Mouse (Mus musculus) olfactory bulb, adult 2 months (tissue): ENCODE data around the gene Cnih1. TPM values are rescaled to one million over a fixed set of nuclear protein-coding genes. Genes with fewer than 3 reads are reported as not detected.
A peak's percentile ranks its signal among the peaks of the same experiment; 100 is the strongest.
"Not testable (repeated sequence)": the region's sequence is repeated elsewhere in the genome, so short reads cannot be mapped to it uniquely, and the experiment has no call there.

ENCODE experiments used
- H3K27ac ChIP-seq: fragments of 200-500 bp; 2 replicates; pipeline ENCODE4 v1.5.1; 2012; ENCODE audit warnings: low read depth, low read length; ENCODE audit not compliant: insufficient read depth
- H3K4me1 ChIP-seq: fragments of 200-500 bp; 2 replicates; pipeline ENCODE4 v1.6.1; 2012; ENCODE audit warnings: low read length; ENCODE audit not compliant: control insufficient read depth, insufficient read depth
- H3K4me3 ChIP-seq: fragments of 200-500 bp; 2 replicates; pipeline ENCODE4 v1.5.1; 2012; ENCODE audit warnings: mild to moderate bottlenecking, low read depth, low read length, moderate library complexity; ENCODE audit not compliant: insufficient read depth
- CTCF ChIP-seq: fragments of 200-500 bp; IDR thresholded peaks from 2 replicates; pipeline ENCODE4 v1.5.1; 2012; ENCODE audit warnings: low read depth, mild to moderate bottlenecking, low read length, moderate library complexity; ENCODE audit not compliant: insufficient read depth
- POLR2A ChIP-seq: fragments of 200-500 bp; IDR thresholded peaks from 2 replicates; pipeline ENCODE4 v1.6.1; 2012; ENCODE audit warnings: mild to moderate bottlenecking, low read depth, low read length, moderate library complexity; ENCODE audit not compliant: insufficient read depth
- WGBS: fragments of 180-500 bp; shearing (Covaris S2); methylation state at CpG from one replicate; pipeline ENCODE4 v1.1.7; 2018; 5-methylcytosine and 5-hydroxymethylcytosine counted together
- polyA plus RNA-seq: library from polyadenylated mRNA; stranded (reverse); fragments of >200 nt; gene quantifications from 2 replicates; pipeline ENCODE4 v1.2.4, GENCODE M21; 2012; ENCODE audit warnings: low replicate concordance; ENCODE audit not compliant: missing spikeins, insufficient read depth, insufficient read length

Gene Cnih1
- polyA plus RNA-seq, 1 experiment: not detected

DNA sequence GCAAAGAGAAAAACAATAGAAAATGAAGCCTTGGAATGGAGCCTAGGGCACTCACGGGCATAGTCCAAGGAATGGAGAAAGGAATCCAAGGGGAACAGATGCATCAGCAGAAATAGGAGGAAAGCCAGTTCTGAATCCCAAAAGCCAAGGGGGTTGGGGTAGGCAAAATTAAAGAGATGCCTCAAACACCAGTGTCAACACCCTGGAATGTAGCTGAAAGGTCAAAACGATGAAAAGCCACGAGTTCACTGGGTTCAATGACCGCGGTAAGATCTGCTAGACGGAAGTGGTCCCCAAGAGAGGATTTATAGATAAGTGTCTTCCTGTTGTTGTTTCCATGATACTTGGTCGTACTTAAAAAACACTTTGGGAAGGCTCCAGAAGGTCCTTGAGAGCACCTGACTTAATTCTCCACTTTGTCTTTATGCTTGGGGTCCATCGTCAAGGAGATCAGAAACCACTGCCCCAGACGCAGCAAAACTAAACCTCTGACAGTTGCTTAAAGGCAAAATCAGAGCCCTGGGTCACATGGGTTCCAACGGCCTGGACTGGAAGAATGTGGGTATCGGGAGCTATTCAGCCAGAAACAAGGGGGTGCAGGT, 33.2 kb upstream of the Cnih1 start:
- WGBS: under 1% methylated on average over 11 of the region's 11 CpGs
- peaks cover 3% of the 10 kb centered on the region; the same call in 1 of the 2 replicates for H3K4me1 ChIP-seq
- peak overlapping the region; percentile 70 for H3K4me3 ChIP-seq
- peak overlapping the region; percentile 47 for H3K27ac ChIP-seq
- no peak for TF ChIP-seq CTCF
- TF ChIP-seq POLR2A: no peak

DNA sequence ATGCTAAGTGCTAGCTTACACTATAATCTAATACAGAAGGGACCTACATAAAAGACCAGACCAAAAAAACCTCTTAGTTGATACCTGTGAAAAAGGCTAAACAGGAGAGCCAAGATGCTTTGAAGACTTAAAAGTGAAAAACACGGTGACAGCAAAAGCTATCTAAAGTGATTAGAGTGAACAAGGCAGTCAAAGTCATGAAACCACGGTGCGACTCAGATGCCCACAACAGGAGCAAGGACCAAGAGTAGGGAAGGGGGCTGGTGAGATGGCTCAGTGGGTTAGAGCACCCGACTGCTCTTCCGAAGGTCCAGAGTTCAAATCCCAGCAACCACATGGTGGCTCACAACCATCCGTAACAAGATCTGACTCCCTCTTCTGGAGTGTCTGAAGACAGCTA, 31.8 kb upstream of the Cnih1 start:
- 92% methylated on average over 6 of the region's 6 CpGs for WGBS
- not testable (repeated sequence) for H3K4me1 ChIP-seq, H3K4me3 ChIP-seq, H3K27ac ChIP-seq

- TF ChIP-seq CTCF (no peak), POLR2A (no peak)
- Histone ChIP-seq H3K4me3 (no peak overlapping the region), H3K27ac (no peak overlapping the region), H3K4me1 (peaks cover 3% of the 10 kb centered on the region; the same call in 1 of the 2 replicates)
- WGBS: 89% methylated on average over 7 of the region's 7 CpGs
Measured at GRCm38 (mm10) chr14:46818743-46819142, 30.5 kb upstream of the Cnih1 start.

GRCm38 (mm10) chr14:46816916-46817622, 28.9 kb upstream of the Cnih1 start:
- TF ChIP-seq POLR2A: no peak
- TF ChIP-seq CTCF: no peak
- Histone ChIP-seq H3K27ac (no peak overlapping the region), H3K4me3 (no peak overlapping the region), H3K4me1 (peaks cover 3% of the 10 kb centered on the region; the same call in 1 of the 2 replicates)
- 90% methylated on average over 8 of the region's 8 CpGs for WGBS

DNA sequence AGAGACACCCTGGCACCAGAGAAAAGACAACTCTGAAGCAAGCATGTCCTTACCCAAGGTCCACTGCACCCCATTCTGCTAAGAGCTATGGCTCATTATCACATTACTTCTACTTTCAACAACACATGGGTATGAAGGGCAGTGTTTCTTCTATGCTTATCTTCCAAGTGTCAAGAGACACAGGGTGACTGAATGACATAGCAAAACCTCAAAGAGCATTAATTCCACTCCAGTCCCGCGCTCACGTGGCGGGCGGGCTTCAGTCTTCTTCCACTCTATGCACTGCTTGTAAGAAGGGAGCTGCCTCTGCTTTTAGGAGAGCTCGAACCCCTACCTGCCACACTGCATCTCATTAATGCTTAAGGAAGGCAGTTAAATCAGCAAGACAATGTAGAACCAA, 27.4 kb upstream of the Cnih1 start:
- no peak overlapping the region for H3K27ac ChIP-seq
- no peak for TF ChIP-seq CTCF
- no peak overlapping the region for H3K4me3 ChIP-seq
- peaks cover 1% of the 10 kb centered on the region; the same call in 1 of the 2 replicates for H3K4me1 ChIP-seq
- WGBS: 51% methylated on average over 6 of the region's 6 CpGs

GRCm38 (mm10) chr14:46807927-46808326, 19.7 kb upstream of the Cnih1 start:
- 32% methylated on average over 3 of the region's 3 CpGs for WGBS
- no peaks in the 10 kb centered on the region for H3K4me1 ChIP-seq
- H3K27ac ChIP-seq: no peak overlapping the region
- H3K4me3 ChIP-seq: no peak overlapping the region
- TF ChIP-seq CTCF (no peak), POLR2A (no peak)

GRCm38 (mm10) chr14:46806186-46806585, 18.0 kb upstream of the Cnih1 start:
- TF ChIP-seq CTCF (no peak), POLR2A (no peak)
- WGBS: 74% methylated on average over 5 of the region's 5 CpGs

GRCm38 (mm10) chr14:46803791-46804190, 15.6 kb upstream of the Cnih1 start:
- no peak for TF ChIP-seq POLR2A
- no peak for TF ChIP-seq CTCF
- Histone ChIP-seq H3K4me3 (no peak overlapping the region), H3K4me1 (no peaks in the 10 kb centered on the region), H3K27ac (no peak overlapping the region)
- 84% methylated on average over 1 of the region's 1 CpGs for WGBS

More at GRCm38 (mm10) chr14:46806186-46806585, 18.0 kb upstream of the Cnih1 start:
- H3K27ac ChIP-seq: no peak overlapping the region
- no peak overlapping the region for H3K4me3 ChIP-seq
- H3K4me1 ChIP-seq: no peaks in the 10 kb centered on the region

DNA sequence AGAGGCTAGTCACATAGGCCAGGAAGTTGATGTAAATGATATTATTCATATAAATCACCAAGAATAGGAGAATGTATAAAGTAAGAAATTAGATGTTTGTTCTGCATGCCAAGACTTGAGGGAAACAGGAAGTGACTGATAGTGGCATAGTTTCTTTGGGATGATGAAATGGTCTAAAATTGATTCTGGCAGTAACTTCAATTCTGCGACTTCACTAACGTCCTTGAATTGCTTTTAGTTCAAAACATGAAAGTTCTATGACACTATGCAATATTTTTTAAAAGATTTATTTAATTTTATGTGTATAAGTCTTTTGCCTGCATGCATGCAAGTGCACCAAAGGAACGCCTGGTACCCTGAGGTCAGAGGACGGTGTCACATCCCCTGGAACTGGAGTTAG, 15.0 kb upstream of the Cnih1 start:
- 94% methylated on average over 4 of the region's 4 CpGs for WGBS
- no peak overlapping the region for H3K27ac ChIP-seq
- TF ChIP-seq CTCF (no peak), POLR2A (no peak)
- H3K4me1 ChIP-seq: no peaks in the 10 kb centered on the region
- H3K4me3 ChIP-seq: no peak overlapping the region
